Mouse (Mus musculus) liver, embryonic 15.5 days (tissue): ENCODE data around the gene Gm20388. TPM values are rescaled to one million over a fixed set of nuclear protein-coding genes. Genes with fewer than 3 reads are reported as not detected.

Experiments used
- ATAC-seq: fragments of 200-750 bp; cut with Nextera tagmentation; 2 replicates; pipeline ENCODE4 v1.8.0; 2017; ENCODE audit warnings: moderate number of reproducible peaks, mild to moderate bottlenecking, moderate library complexity; ENCODE audit not compliant: insufficient read depth
- H3K27ac ChIP-seq: fragments of 300-500 bp; sonication (generic); replicated peaks from 2 replicates; pipeline ENCODE4 v1.5.1; 2015; ENCODE audit warnings: mild to moderate bottlenecking, inconsistent platforms
- H3K27me3 ChIP-seq: fragments of 300-500 bp; sonication (generic); 2 replicates; pipeline ENCODE4 v1.6.1; 2015; ENCODE audit warnings: mild to moderate bottlenecking, inconsistent platforms
- H3K36me3 ChIP-seq: fragments of 300-500 bp; sonication (generic); replicated peaks from 2 replicates; pipeline ENCODE4 v1.6.1; 2015; ENCODE audit warnings: moderate library complexity, mild to moderate bottlenecking, inconsistent platforms
- H3K4me1 ChIP-seq: fragments of 300-500 bp; sonication (generic); replicated peaks from 2 replicates; pipeline ENCODE4 v1.6.1; 2015; ENCODE audit warnings: inconsistent platforms
- H3K4me2 ChIP-seq: fragments of 300-500 bp; sonication (generic); 2 replicates; pipeline ENCODE4 v1.6.1; 2015; ENCODE audit warnings: moderate library complexity, mild to moderate bottlenecking, inconsistent platforms
- H3K4me3 ChIP-seq: fragments of 300-500 bp; sonication (generic); replicated peaks from 2 replicates; pipeline ENCODE4 v1.5.1; 2015; ENCODE audit warnings: mild to moderate bottlenecking, inconsistent platforms
- H3K9ac ChIP-seq: fragments of 300-500 bp; sonication (generic); 2 replicates; pipeline ENCODE4 v1.6.1; 2015; ENCODE audit warnings: moderate library complexity, mild to moderate bottlenecking, inconsistent platforms
- H3K9me3 ChIP-seq: fragments of 300-500 bp; sonication (generic); replicated peaks from 2 replicates; pipeline ENCODE4 v1.6.1; 2016; ENCODE audit warnings: inconsistent platforms
- WGBS: fragments of 180-500 bp; shearing (Covaris S2); methylation state at CpG from one replicate; pipeline ENCODE4 v1.1.7; 2015; ENCODE audit warnings: mixed read lengths; ENCODE audit not compliant: insufficient replicate concordance; 5-methylcytosine and 5-hydroxymethylcytosine counted together
- polyA plus RNA-seq: library from polyadenylated mRNA; unstranded; fragments of >200 nt; fragmentation: Nextera tagmentation; extraction: Ambion mirVana; gene quantifications from 2 replicates; pipeline ENCODE4 v1.2.1, GENCODE M21; 2015

Gm20388 gene
- polyA plus RNA-seq, 1 experiment from 2014 or later = not detected

GRCm38 (mm10) chr8:120872661-120873060 is 962.0 kb downstream of the Gm20388 start:
- Histone ChIP-seq H3K9ac (no peak overlapping the region), H3K4me2 (no peak overlapping the region), H3K36me3 (no peaks in the 10 kb centered on the region), H3K4me1 (no peaks in the 10 kb centered on the region), H3K9me3 (no peaks in the 10 kb centered on the region), H3K4me3 (no peak overlapping the region), H3K27ac (no peak overlapping the region), H3K27me3 (peaks cover 5% of the 10 kb centered on the region; the same call in 1 of the 2 replicates)
- no peak for ATAC-seq
- WGBS = 54% methylated on average over 6 of the region's 6 CpGs

DNA sequence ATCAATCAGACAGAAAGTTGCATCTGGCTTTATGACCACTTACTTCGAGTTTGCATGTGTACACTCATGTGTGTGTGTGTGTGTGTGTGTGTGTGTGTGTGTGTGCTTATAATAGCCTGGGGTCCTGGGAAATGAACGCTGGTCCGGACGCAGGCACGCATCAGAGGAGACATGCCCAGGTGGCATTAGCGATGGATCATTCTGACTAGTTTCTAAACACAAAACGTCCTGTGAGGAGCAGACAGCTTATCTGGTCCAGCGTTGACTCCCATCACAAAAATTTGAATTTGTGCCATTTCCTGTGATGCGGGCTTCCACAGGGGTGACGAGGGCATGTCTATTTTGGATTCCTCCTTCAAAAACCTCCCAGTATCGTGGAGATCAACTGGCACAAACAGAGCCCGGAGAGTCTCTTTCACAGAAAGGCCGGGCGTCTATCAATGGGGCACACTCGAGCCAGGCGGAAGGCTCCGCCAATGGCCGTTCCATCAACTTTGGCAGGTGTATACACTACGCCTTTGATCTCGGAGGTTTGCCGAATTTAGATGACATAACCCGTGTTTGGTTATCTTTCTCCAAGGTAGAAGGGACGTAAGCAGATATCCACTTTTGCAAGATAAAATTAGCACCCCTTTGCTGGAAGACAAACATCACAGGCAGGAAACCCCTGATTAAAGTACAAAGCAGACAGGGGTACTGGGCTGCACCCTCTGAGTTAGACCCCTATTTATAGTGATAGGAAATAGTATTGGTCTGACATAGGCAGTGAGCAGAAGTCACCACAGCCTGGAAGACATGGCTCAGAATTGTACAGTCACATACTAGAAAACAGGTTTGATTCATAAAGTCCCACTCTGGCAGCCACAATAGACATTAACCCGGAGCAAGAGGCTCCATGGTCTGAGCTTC is 965.6 kb downstream of the Gm20388 start:
- Histone ChIP-seq H3K9me3 (no peaks in the 10 kb centered on the region), H3K9ac (no peak overlapping the region), H3K4me2 (no peak overlapping the region), H3K27me3 (peaks cover 28% of the 10 kb centered on the region), H3K4me1 (no peaks in the 10 kb centered on the region), H3K27ac (no peak overlapping the region), H3K4me3 (no peak overlapping the region), H3K36me3 (no peaks in the 10 kb centered on the region)
- ATAC-seq = no peak
- 56% methylated on average over 24 of the region's 24 CpGs for WGBS

DNA sequence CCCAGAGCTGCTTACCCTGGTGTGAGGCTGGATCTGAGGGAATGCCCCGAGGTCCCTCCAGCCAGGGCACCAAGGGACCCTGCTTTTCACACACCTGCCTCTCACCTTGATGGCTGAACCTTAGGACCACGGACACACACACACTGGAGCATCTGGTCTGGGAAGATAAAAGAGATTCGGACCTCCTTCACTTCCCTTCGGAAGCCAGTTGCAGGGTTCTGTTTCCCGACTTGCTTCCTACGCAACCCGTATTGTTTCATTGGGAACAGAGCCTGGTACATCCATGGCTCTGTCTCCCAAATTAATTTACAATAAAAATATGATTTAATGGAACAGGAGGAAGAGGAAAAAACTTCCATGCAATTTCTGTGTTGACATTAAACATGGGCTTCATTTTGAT is 966.4 kb downstream of the Gm20388 start:
- H3K27me3 ChIP-seq = peaks cover 36% of the 10 kb centered on the region
- no peaks in the 10 kb centered on the region for H3K36me3 ChIP-seq
- no peak overlapping the region for H3K27ac ChIP-seq
- WGBS = 42% methylated on average over 7 of the region's 7 CpGs
- H3K9me3 ChIP-seq = no peaks in the 10 kb centered on the region
- H3K4me2 ChIP-seq = no peak overlapping the region
- ATAC-seq = no peak
- no peak overlapping the region for H3K9ac ChIP-seq
- no peaks in the 10 kb centered on the region for H3K4me1 ChIP-seq
- H3K4me3 ChIP-seq = no peak overlapping the region

GRCm38 (mm10) chr8:120879928-120880327 is 969.3 kb downstream of the Gm20388 start:
- peaks cover 65% of the 10 kb centered on the region for H3K27me3 ChIP-seq
- H3K4me2 ChIP-seq = no peak overlapping the region
- H3K27ac ChIP-seq = no peak overlapping the region
- H3K36me3 ChIP-seq = no peaks in the 10 kb centered on the region
- no peaks in the 10 kb centered on the region for H3K4me1 ChIP-seq
- H3K4me3 ChIP-seq = no peak overlapping the region
- H3K9ac ChIP-seq = no peak overlapping the region
- H3K9me3 ChIP-seq = no peaks in the 10 kb centered on the region
- ATAC-seq = no peak
- WGBS = 50% methylated on average over 6 of the region's 6 CpGs

GRCm38 (mm10) chr8:120881634-120882033 is 971.0 kb downstream of the Gm20388 start:
- Histone ChIP-seq H3K9me3 (no peaks in the 10 kb centered on the region), H3K36me3 (no peaks in the 10 kb centered on the region), H3K9ac (no peak overlapping the region), H3K27me3 (peaks cover 82% of the 10 kb centered on the region), H3K4me1 (no peaks in the 10 kb centered on the region), H3K27ac (no peak overlapping the region), H3K4me3 (no peak overlapping the region), H3K4me2 (no peak overlapping the region)
- no peak for ATAC-seq
- 61% methylated on average over 10 of the region's 10 CpGs for WGBS

- H3K4me3 ChIP-seq = no peak overlapping the region
- ATAC-seq = no peak
- H3K27ac ChIP-seq = no peak overlapping the region
- no peaks in the 10 kb centered on the region for H3K9me3 ChIP-seq
- no peak overlapping the region for H3K9ac ChIP-seq
- H3K4me1 ChIP-seq = no peaks in the 10 kb centered on the region
- H3K27me3 ChIP-seq = peaks cover 87% of the 10 kb centered on the region
- 31% methylated on average over 13 of the region's 13 CpGs for WGBS
- H3K36me3 ChIP-seq = no peaks in the 10 kb centered on the region
- H3K4me2 ChIP-seq = no peak overlapping the region
Measured at GRCm38 (mm10) chr8:120882657-120883056, 972.0 kb downstream of the Gm20388 start.

DNA sequence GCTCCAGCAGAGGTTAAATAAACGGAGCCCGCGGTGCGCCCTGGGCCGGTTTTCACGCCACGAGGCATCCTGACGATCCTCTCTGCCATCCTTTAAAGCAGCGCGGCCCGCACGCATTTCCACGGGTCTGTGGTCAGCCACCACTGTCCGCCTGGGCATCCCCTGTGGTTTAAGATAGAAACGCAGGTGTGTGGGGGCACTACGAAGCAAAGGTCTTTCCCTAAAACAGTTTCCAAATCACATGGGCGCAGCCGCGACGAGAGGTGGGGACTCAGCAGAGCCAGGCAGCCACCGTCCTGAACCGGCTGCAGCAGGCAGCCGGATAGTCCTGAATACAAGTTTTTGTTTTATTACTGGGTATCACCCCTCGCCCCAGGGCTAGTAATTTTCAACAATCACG is 972.7 kb downstream of the Gm20388 start:
- Histone ChIP-seq H3K9me3 (no peaks in the 10 kb centered on the region), H3K4me2 (no peak overlapping the region), H3K36me3 (no peaks in the 10 kb centered on the region), H3K9ac (no peak overlapping the region), H3K27me3 (peaks cover 90% of the 10 kb centered on the region), H3K4me3 (no peak overlapping the region), H3K4me1 (no peaks in the 10 kb centered on the region), H3K27ac (no peak overlapping the region)
- 6% methylated on average over 25 of the region's 25 CpGs for WGBS
- no peak for ATAC-seq

DNA sequence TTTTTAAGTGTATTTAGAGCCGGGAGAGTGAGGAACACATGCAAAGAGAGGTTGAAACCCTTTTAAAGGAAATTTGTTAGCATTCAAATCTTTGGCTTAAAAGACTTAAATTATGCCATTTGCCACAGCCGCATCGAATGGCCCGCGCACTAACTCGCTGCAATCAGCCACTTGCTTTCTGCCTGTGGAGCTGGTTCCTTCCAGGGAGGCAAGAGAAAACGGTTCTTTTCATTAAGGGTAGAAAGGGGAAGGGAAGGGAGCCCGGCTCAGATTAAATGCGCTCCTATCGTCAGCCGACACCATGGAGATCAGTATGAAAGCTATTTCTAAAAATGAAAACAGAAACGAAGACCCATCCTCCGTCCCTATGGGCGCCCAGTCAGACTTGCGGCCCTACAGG is 973.2 kb downstream of the Gm20388 start:
- H3K27me3 ChIP-seq = peaks cover 92% of the 10 kb centered on the region
- no peaks in the 10 kb centered on the region for H3K36me3 ChIP-seq
- 10% methylated on average over 15 of the region's 15 CpGs for WGBS
- H3K27ac ChIP-seq = no peak overlapping the region
- H3K9me3 ChIP-seq = no peaks in the 10 kb centered on the region
- no peak overlapping the region for H3K4me2 ChIP-seq
- H3K9ac ChIP-seq = no peak overlapping the region
- no peaks in the 10 kb centered on the region for H3K4me1 ChIP-seq
- no peak for ATAC-seq
- H3K4me3 ChIP-seq = no peak overlapping the region

DNA sequence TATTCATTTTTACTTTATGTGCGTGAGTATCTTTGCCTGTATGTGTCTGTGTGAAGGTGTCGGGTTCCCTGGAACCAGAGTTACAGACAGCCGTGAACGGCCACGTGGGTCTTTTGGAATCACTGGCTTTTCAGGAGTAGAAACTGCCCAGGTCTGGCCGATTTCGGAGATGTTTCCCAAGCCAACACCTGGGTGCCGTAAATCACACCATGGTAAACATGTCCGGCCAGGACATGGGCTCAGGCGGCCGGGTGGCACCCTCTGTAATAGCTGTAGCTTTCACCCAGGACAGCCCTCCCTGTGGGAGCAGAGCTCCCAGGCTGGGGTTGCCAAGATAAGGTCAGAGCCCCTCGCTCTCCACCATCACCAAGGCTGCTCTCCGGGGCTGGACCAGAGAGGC is 974.2 kb downstream of the Gm20388 start:
- no peaks in the 10 kb centered on the region for H3K4me1 ChIP-seq
- no peak overlapping the region for H3K4me2 ChIP-seq
- H3K9me3 ChIP-seq = no peaks in the 10 kb centered on the region
- peaks cover 99% of the 10 kb centered on the region for H3K27me3 ChIP-seq
- ATAC-seq = no peak
- no peak overlapping the region for H3K4me3 ChIP-seq
- no peak overlapping the region for H3K9ac ChIP-seq
- H3K27ac ChIP-seq = no peak overlapping the region
- H3K36me3 ChIP-seq = no peaks in the 10 kb centered on the region
- WGBS = 18% methylated on average over 13 of the region's 13 CpGs

GRCm38 (mm10) chr8:120887254-120887653 is 976.6 kb downstream of the Gm20388 start:
- H3K9me3 ChIP-seq = no peaks in the 10 kb centered on the region
- no peaks in the 10 kb centered on the region for H3K4me1 ChIP-seq
- 4% methylated on average over 10 of the region's 10 CpGs for WGBS
- no peak for ATAC-seq
- H3K27ac ChIP-seq = no peak overlapping the region
- H3K4me3 ChIP-seq = no peak overlapping the region
- H3K4me2 ChIP-seq = no peak overlapping the region
- no peak overlapping the region for H3K9ac ChIP-seq
- peaks cover 92% of the 10 kb centered on the region for H3K27me3 ChIP-seq
- H3K36me3 ChIP-seq = no peaks in the 10 kb centered on the region

- Histone ChIP-seq H3K4me3 (no peak overlapping the region), H3K9me3 (no peaks in the 10 kb centered on the region), H3K4me1 (no peaks in the 10 kb centered on the region), H3K27me3 (peaks cover 92% of the 10 kb centered on the region), H3K27ac (no peak overlapping the region), H3K36me3 (no peaks in the 10 kb centered on the region), H3K9ac (no peak overlapping the region), H3K4me2 (no peak overlapping the region)
- ATAC-seq = no peak
- WGBS = 18% methylated on average over 5 of the region's 5 CpGs
Measured at GRCm38 (mm10) chr8:120888005-120888404, 977.4 kb downstream of the Gm20388 start.

GRCm38 (mm10) chr8:120889189-120889588 is 978.5 kb downstream of the Gm20388 start:
- Histone ChIP-seq H3K27ac (no peak overlapping the region), H3K27me3 (peaks cover 91% of the 10 kb centered on the region), H3K4me1 (no peaks in the 10 kb centered on the region), H3K4me2 (no peak overlapping the region), H3K36me3 (no peaks in the 10 kb centered on the region), H3K9me3 (no peaks in the 10 kb centered on the region), H3K4me3 (no peak overlapping the region), H3K9ac (no peak overlapping the region)
- 50% methylated on average over 4 of the region's 4 CpGs for WGBS
- no peak for ATAC-seq
